Mouse (Mus musculus) limb, embryonic 14.5 days (tissue): ENCODE measurements at regions not wholly inside any gene's neighbourhood (a gene's known extent, or its start where the extent isn't known, plus 50 kb on each side); places are given as distances from the start of the nearest gene placed in this dataset.

Source experiments
- ATAC-seq: fragments of 200-750 bp; cut with Nextera tagmentation; 2 replicates; pipeline ENCODE4 v1.8.0; 2017; ENCODE audit warnings: low read depth, moderate number of reproducible peaks, moderate TSS enrichment; ENCODE audit not compliant: low FRiP score
- DNase-seq: peaks from one replicate; pipeline ENCODE4 v3.0.0-alpha.2; 2015; ENCODE audit warnings: low spot score
- H3K27ac ChIP-seq: fragments of 300-500 bp; sonication (generic); replicated peaks from 2 replicates; pipeline ENCODE4 v1.5.1; 2014; ENCODE audit warnings: low read depth, mild to moderate bottlenecking, low read length, moderate library complexity, mixed read lengths
- H3K27me3 ChIP-seq: fragments of 300-500 bp; sonication (generic); 2 replicates; pipeline ENCODE4 v1.6.1; 2014; ENCODE audit warnings: low read length, mixed read lengths; ENCODE audit not compliant: control insufficient read depth, insufficient read depth
- H3K36me3 ChIP-seq: fragments of 300-500 bp; sonication (generic); 2 replicates; pipeline ENCODE4 v1.6.1; 2014; ENCODE audit warnings: mild to moderate bottlenecking, low read length, moderate library complexity, mixed read lengths; ENCODE audit not compliant: control insufficient read depth, insufficient read depth
- H3K4me1 ChIP-seq: fragments of 300-500 bp; sonication (generic); 2 replicates; pipeline ENCODE4 v1.6.1; 2014; ENCODE audit warnings: antibody characterized with exemption, low read length, mixed read lengths; ENCODE audit not compliant: control insufficient read depth, insufficient read depth
- H3K4me2 ChIP-seq: fragments of 300-500 bp; sonication (generic); replicated peaks from 2 replicates; pipeline ENCODE4 v1.6.1; 2014; ENCODE audit warnings: low read depth, mild to moderate bottlenecking, low read length, moderate library complexity; ENCODE audit not compliant: severe bottlenecking
- H3K4me3 ChIP-seq: fragments of 300-500 bp; sonication (generic); replicated peaks from 2 replicates; pipeline ENCODE4 v1.5.1; 2014; ENCODE audit warnings: low read length
- H3K9ac ChIP-seq: fragments of 300-500 bp; sonication (generic); 2 replicates; pipeline ENCODE4 v1.6.1; 2014; ENCODE audit warnings: mild to moderate bottlenecking, low read depth, low read length, moderate library complexity; ENCODE audit not compliant: severe bottlenecking
- H3K9me3 ChIP-seq: fragments of 300-500 bp; sonication (generic); 2 replicates; pipeline ENCODE4 v1.6.1; 2016; ENCODE audit warnings: low read length; ENCODE audit not compliant: control insufficient read depth
- POLR2A ChIP-seq: fragments of 200-500 bp; IDR thresholded peaks from 2 replicates; pipeline ENCODE4 v1.8.0; 2012; ENCODE audit warnings: inconsistent platforms, mild to moderate bottlenecking, moderate library complexity, borderline replicate concordance; ENCODE audit not compliant: insufficient read depth, insufficient read length; ENCODE audit errors: extremely low read depth
- WGBS: fragments of 180-500 bp; shearing (Covaris S2); extraction: QIAGEN DNeasy Blood & Tissue Kit; methylation state at CpG from one replicate; pipeline ENCODE4 v1.1.7; 2014; 5-methylcytosine and 5-hydroxymethylcytosine counted together

DNA sequence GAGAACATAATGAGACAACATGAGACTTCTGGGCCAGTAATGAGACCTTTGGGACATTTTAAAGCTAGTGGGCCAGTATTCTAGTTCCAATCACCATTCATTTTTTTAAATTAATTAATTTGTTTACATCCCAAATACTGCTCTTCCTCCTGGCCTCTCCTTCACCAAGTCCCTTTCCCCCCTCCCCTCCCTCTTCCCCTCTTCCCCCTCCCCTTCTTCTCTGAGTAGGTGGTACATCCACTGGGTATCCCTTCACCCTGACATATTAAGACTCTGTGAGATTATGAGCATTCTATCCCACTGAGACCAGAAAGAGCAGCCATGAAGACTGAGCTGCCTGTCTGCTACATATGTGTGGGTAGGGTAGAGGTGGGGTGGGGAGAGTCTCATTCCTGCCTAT is 213.7 kb upstream of the Tnc start:
- H3K9ac ChIP-seq: no peak overlapping the region
- no peak overlapping the region for H3K27ac ChIP-seq
- no peak overlapping the region for H3K4me2 ChIP-seq
- no peaks in the 10 kb centered on the region for H3K27me3 ChIP-seq
- no peaks in the 10 kb centered on the region for H3K9me3 ChIP-seq
- no peak overlapping the region for H3K4me3 ChIP-seq
- DNase-seq (no peak), ATAC-seq (no peak)
- no peak for TF ChIP-seq POLR2A
- H3K4me1 ChIP-seq: no peaks in the 10 kb centered on the region
- no peaks in the 10 kb centered on the region for H3K36me3 ChIP-seq

DNA sequence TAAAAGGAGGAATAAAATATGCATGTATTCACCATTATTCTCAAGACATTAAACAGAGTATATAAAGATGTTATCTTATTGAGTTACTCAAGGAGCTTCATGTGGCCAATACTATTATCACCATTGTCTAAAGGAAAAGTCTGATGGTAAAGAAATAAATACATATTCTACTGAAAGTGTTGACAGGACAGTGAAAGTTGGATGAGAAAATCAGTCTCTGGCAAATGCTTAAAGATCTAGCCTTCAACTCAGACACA is 213.3 kb upstream of the Tnc start:
- Histone ChIP-seq H3K9me3 (no peaks in the 10 kb centered on the region), H3K4me1 (no peaks in the 10 kb centered on the region), H3K27ac (no peak overlapping the region), H3K4me2 (no peak overlapping the region), H3K4me3 (no peak overlapping the region), H3K9ac (no peak overlapping the region), H3K27me3 (no peaks in the 10 kb centered on the region), H3K36me3 (no peaks in the 10 kb centered on the region)
- no peak for ATAC-seq
- TF ChIP-seq POLR2A: no peak
- DNase-seq: no peak

DNA sequence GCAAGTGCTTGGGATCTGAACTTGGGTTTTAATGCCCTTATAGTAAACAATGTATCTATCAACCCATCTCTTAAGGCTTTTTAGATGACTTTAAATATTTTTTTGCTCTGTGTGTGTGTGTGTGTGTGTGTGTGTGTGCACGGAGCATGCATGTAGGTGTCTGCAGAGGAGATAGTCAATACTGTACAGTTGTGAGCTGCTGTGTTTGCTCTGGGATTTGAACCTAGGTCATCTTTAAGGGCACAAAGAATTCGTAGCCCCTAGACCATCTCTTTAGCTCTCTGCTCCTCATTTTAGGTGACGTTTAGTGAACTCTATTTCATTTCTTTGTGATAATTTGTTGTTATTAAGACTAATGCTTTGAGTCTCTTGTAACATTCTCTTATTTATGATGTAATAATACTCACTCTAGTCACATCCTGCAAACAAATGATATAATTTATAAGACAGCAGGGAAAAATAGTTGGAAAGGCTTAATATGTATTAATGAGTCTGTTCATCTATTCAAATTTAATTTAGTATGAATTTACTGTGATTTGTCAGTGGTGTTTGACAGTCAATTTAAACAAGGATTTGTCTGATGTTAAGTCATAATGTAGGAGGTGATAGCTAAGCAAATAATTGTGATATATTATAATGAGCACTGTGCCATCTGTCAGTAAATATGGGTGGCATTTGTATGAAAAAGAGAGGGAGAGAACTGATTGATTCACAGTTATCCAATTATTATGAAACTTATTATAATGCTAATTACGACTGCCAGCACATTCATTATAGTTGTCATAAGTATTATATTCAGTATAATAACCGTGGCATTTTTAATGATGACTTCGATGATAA is 212.8 kb upstream of the Tnc start:
- Histone ChIP-seq H3K9ac (no peak overlapping the region), H3K36me3 (no peaks in the 10 kb centered on the region), H3K9me3 (no peaks in the 10 kb centered on the region), H3K27ac (no peak overlapping the region), H3K4me2 (no peak overlapping the region), H3K4me3 (no peak overlapping the region), H3K27me3 (no peaks in the 10 kb centered on the region), H3K4me1 (no peaks in the 10 kb centered on the region)
- no peak for TF ChIP-seq POLR2A
- DNase-seq: no peak
- no peak for ATAC-seq
- 85% methylated on average over 6 of the region's 6 CpGs for WGBS

DNA sequence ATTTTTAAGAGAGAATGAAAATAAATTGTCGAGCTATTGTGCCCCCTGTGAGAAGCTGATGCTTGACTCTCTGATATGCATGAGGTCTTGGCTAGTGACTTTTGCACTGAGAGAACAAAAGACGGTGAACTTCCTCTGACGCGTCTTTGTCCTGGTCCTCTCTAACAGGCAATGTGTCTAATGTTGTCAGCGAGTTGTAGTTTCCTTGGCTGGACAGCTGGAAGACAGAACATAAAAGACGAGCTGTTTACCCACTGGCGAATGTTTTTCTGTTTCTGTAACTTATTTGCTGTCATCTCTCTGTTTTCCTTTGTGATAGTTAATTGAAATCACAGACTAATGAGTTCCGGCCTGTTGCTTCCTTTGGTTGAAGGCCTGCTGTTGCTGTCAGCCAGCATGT is 208.4 kb upstream of the Tnc start:
- TF ChIP-seq POLR2A: no peak
- Histone ChIP-seq H3K4me1 (no peaks in the 10 kb centered on the region; the same call in 1 of the 2 replicates), H3K27ac (no peak overlapping the region), H3K9me3 (no peaks in the 10 kb centered on the region), H3K9ac (no peak overlapping the region), H3K4me3 (no peak overlapping the region), H3K4me2 (no peak overlapping the region), H3K27me3 (no peaks in the 10 kb centered on the region), H3K36me3 (no peaks in the 10 kb centered on the region)
- ATAC-seq: no peak
- 66% methylated on average over 8 of the region's 8 CpGs for WGBS
- no peak for DNase-seq

DNA sequence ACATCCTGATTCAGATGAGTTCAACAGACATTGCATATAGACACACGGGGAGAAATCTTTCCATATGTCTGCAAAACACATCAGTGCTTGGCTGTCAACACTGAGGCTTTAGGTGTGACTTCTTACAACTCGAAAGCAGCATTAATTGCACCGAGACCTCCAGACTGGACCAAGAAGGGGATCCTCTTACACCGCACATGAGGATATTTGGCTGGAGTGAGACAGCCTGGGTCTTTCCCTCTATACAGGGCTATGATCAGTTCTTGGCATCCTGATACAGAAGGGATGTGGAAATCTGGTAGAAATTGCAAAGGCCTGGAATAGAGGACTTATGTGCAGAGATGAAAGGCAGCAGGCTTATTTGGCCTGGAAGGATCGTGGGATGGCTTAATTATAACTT is 203.9 kb upstream of the Tnc start:
- no peak overlapping the region for H3K9ac ChIP-seq
- H3K4me2 ChIP-seq: no peak overlapping the region
- H3K4me3 ChIP-seq: no peak overlapping the region
- ATAC-seq (peak; percentile 86), DNase-seq (peak; percentile 11)
- no peaks in the 10 kb centered on the region for H3K27me3 ChIP-seq
- no peaks in the 10 kb centered on the region for H3K36me3 ChIP-seq
- WGBS: 66% methylated on average over 5 of the region's 5 CpGs
- H3K4me1 ChIP-seq: no peaks in the 10 kb centered on the region; the same call in 1 of the 2 replicates
- no peak for TF ChIP-seq POLR2A
- H3K9me3 ChIP-seq: no peaks in the 10 kb centered on the region
- H3K27ac ChIP-seq: no peak overlapping the region
